8 mouse cellular contexts compared by ENCODE assay signal in genomic region chr8:109736819-109737218, GRCm38 (mm10). TPM values are rescaled to one million over a fixed set of nuclear protein-coding genes. Genes with fewer than 3 reads are reported as not detected.
DNase-seq lines count a peak whose midpoint lies in the region; ATAC-seq lines count a peak whose summit lies in the region.

No protein-coding gene starts in this region.

- no peaks in the 10 kb centered on the region for H3K9me3 ChIP-seq in kidney, embryonic 15.5 days (replicated peaks)
- H3K9me3 ChIP-seq in hindbrain, embryonic 11.5 days (ENCODE audit: control insufficient read depth, low read length): no peaks in the 10 kb centered on the region

- no peaks in the 10 kb centered on the region for H3K27me3 ChIP-seq in kidney, embryonic 15.5 days
- no peaks in the 10 kb centered on the region for H3K27me3 ChIP-seq in hindbrain, embryonic 11.5 days (ENCODE audit: control insufficient read depth, insufficient read depth, low read length)

- peaks cover 28% of the 10 kb centered on the region for H3K36me3 ChIP-seq in kidney, embryonic 15.5 days
- H3K36me3 ChIP-seq in hindbrain, embryonic 11.5 days (ENCODE audit: control insufficient read depth, insufficient read depth, low read length): peaks cover 5% of the 10 kb centered on the region; the same call in 1 of the 2 replicates

- peak overlapping the region; percentile 85 for H3K4me2 ChIP-seq in kidney, embryonic 15.5 days
- H3K4me2 ChIP-seq in hindbrain, embryonic 11.5 days (replicated peaks; ENCODE audit: low read depth, low read length): peak overlapping the region; percentile 81

- peak overlapping the region; percentile 99 for H3K9ac ChIP-seq in kidney, embryonic 15.5 days
- H3K9ac ChIP-seq in hindbrain, embryonic 11.5 days (ENCODE audit: low read depth, low read length): peak overlapping the region; percentile 98

- no peak; the same call in 1 of the 2 replicates for ATAC-seq in kidney, embryonic 15.5 days (replicated peaks; ENCODE audit: low FRiP score)
- no peak for ATAC-seq in hindbrain, embryonic 11.5 days (ENCODE audit: low FRiP score)
- peak; percentile 42 for ATAC-seq in megakaryocyte-erythroid progenitor cell, adult 5-6 weeks (replicated peaks; ENCODE audit: low FRiP score, low TSS enrichment, poor library complexity, severe bottlenecking)

- 5% methylated on average over 8 of the region's 8 CpGs for WGBS in kidney, embryonic 15.5 days
- WGBS in hindbrain, embryonic 11.5 days: 10% methylated on average over 7 of the region's 8 CpGs

- H3K27ac ChIP-seq in kidney, embryonic 15.5 days: peak overlapping the region; percentile 81; the same call in 1 of the 2 replicates
- 0 out of 2 replicates have a peak overlapping the region, but pooled peaks have one; percentile 47 for H3K27ac ChIP-seq in hindbrain, embryonic 11.5 days (ENCODE audit: low read depth, low read length)

- H3K4me1 ChIP-seq in kidney, embryonic 15.5 days: peaks cover 19% of the 10 kb centered on the region
- peaks cover 4% of the 10 kb centered on the region; the same call in 1 of the 2 replicates for H3K4me1 ChIP-seq in hindbrain, embryonic 11.5 days (replicated peaks; ENCODE audit: control insufficient read depth, insufficient read depth, low read length)

- no peak for DNase-seq in kidney, adult 18-20 months
- peak; percentile 27 for DNase-seq in brain, adult 2 months (ENCODE audit: low read depth, low spot score)
- no peak for DNase-seq in hindbrain, embryonic 11.5 days (ENCODE audit: low spot score)
- no peak for DNase-seq in embryo, embryonic 11 days
- DNase-seq in gastrocnemius, adult 18-20 months (ENCODE audit: low spot score): no peak
- no peak for DNase-seq in lung, adult 18-20 months

- H3K4me3 ChIP-seq in kidney, embryonic 15.5 days (replicated peaks): peak overlapping the region; percentile 100
- H3K4me3 ChIP-seq in hindbrain, embryonic 11.5 days (ENCODE audit: low read depth, low read length): peak overlapping the region; percentile 96

RNA-seq across cellular contexts. Expression of gene Atxn1l, which starts 0.7 kb away (rescaled TPM):
- polyA plus RNA-seq in kidney, embryonic 15.5 days (2015; fragmentation: Nextera tagmentation; extraction: Ambion mirVana): 7.3 and 7.9 TPM in 2 replicates
- polyA plus RNA-seq in hindbrain, embryonic 11.5 days (2014; fragmentation: Nextera tagmentation; extraction: Ambion mirVana): 5.9 and 6.0 TPM in 2 replicates
- 8.5 and 18.3 TPM in 2 replicates for total RNA-seq in megakaryocyte-erythroid progenitor cell, adult 5-6 weeks (2014; fragmentation: Nextera tagmentation)
- 8.7 and 9.2 TPM in 2 replicates for total RNA-seq in megakaryocyte-erythroid progenitor cell, adult 5-6 weeks (2017)
- 10 to 100 TPM; 21.8 to 23.4 TPM for total RNA-seq in gastrocnemius, adult 18-20 months (2021)

RNA-seq across cellular contexts. Expression of gene Zfp821, which starts 31.5 kb away (rescaled TPM):
- polyA plus RNA-seq in kidney, embryonic 15.5 days (2015; fragmentation: Nextera tagmentation; extraction: Ambion mirVana): 28.1 and 31.6 TPM in 2 replicates
- 53.0 and 59.1 TPM in 2 replicates for polyA plus RNA-seq in hindbrain, embryonic 11.5 days (2014; fragmentation: Nextera tagmentation; extraction: Ambion mirVana)
- total RNA-seq in megakaryocyte-erythroid progenitor cell, adult 5-6 weeks (2014; fragmentation: Nextera tagmentation): 6.6 and 8.7 TPM in 2 replicates
- 7.3 and 10.2 TPM in 2 replicates for total RNA-seq in megakaryocyte-erythroid progenitor cell, adult 5-6 weeks (2017)
- 1 to 10 TPM; 3.6 to 5.6 TPM for total RNA-seq in gastrocnemius, adult 18-20 months (2021)

RNA-seq across cellular contexts. Expression of gene Ap1g1, which starts 41.5 kb away (rescaled TPM):
- polyA plus RNA-seq in kidney, embryonic 15.5 days (2015; fragmentation: Nextera tagmentation; extraction: Ambion mirVana): 45.4 TPM in 2 replicates
- polyA plus RNA-seq in hindbrain, embryonic 11.5 days (2014; fragmentation: Nextera tagmentation; extraction: Ambion mirVana): 33.8 and 44.4 TPM in 2 replicates
- 65.0 and 65.3 TPM in 2 replicates for total RNA-seq in megakaryocyte-erythroid progenitor cell, adult 5-6 weeks (2014; fragmentation: Nextera tagmentation)
- total RNA-seq in megakaryocyte-erythroid progenitor cell, adult 5-6 weeks (2017): 55.6 and 69.0 TPM in 2 replicates
- total RNA-seq in gastrocnemius, adult 18-20 months (2021): 10 to 100 TPM; 28.2 to 37.0 TPM

RNA-seq across cellular contexts. Expression of gene Ist1, which starts 43.8 kb away (rescaled TPM):
- polyA plus RNA-seq in kidney, embryonic 15.5 days (2015; fragmentation: Nextera tagmentation; extraction: Ambion mirVana): 136 and 141 TPM in 2 replicates
- polyA plus RNA-seq in hindbrain, embryonic 11.5 days (2014; fragmentation: Nextera tagmentation; extraction: Ambion mirVana): 199 TPM in 2 replicates
- total RNA-seq in megakaryocyte-erythroid progenitor cell, adult 5-6 weeks (2014; fragmentation: Nextera tagmentation): 71.2 and 72.9 TPM in 2 replicates
- 80.7 and 86.8 TPM in 2 replicates for total RNA-seq in megakaryocyte-erythroid progenitor cell, adult 5-6 weeks (2017)
- 10 to 100 TPM; 27.7 to 32.7 TPM for total RNA-seq in gastrocnemius, adult 18-20 months (2021)
